Mouse (Mus musculus) heart, postnatal 14 days (tissue): Measurements from ENCODE around the gene Prkag2. TPM values are rescaled to one million over a fixed set of nuclear protein-coding genes. Genes with fewer than 3 reads are reported as not detected.

Experiments used
- DNase-seq, 2 experiments: peaks; one replicate each; pipeline ENCODE4 v3.0.0; 2021 to 2022
- intact Hi-C: fragments of 180-260 bp; cut with DNase I; formaldehyde crosslinking; loops from one replicate; pipeline ENCODE4 v1.15.1; 2025
- total RNA-seq, 2 experiments: library from RNA; stranded (reverse); gene quantifications; 2 replicates each; pipeline ENCODE4 v1.2.3; 2021

The Prkag2 gene
- total RNA-seq, 2 experiments from 2014 or later, result 41.9 to 43.5 TPM

- DNase-seq, result peak; percentile 58 to 67
- intact Hi-C loops, result no loop called here
These were observed 42.0 kb downstream of the Prkag2 start for GRCm38 (mm10) chr5:25058417-25058816.

- no peak for DNase-seq
- intact Hi-C loops, result no loop called here
These were observed 45.2 kb downstream of the Prkag2 start for GRCm38 (mm10) chr5:25055288-25055687.

GRCm38 (mm10) chr5:25053971-25054658 is 46.3 kb downstream of the Prkag2 start:
- intact Hi-C loops, result no loop called here
- DNase-seq, result no peak

GRCm38 (mm10) chr5:25050827-25051226 is 49.6 kb downstream of the Prkag2 start:
- DNase-seq, result no peak
- intact Hi-C loops, result no loop called here

GRCm38 (mm10) chr5:25047670-25048069 is 52.8 kb downstream of the Prkag2 start:
- no peak for DNase-seq
- intact Hi-C loops, result no loop called here

GRCm38 (mm10) chr5:25046762-25047161 is 53.7 kb downstream of the Prkag2 start:
- no peak for DNase-seq

GRCm38 (mm10) chr5:25044007-25044406 is 56.4 kb downstream of the Prkag2 start:
- intact Hi-C loops, result no loop called here

More at GRCm38 (mm10) chr5:25046762-25047161, 53.7 kb downstream of the Prkag2 start:
- intact Hi-C loops, result no loop called here

GRCm38 (mm10) chr5:25041947-25042346 is 58.5 kb downstream of the Prkag2 start:
- intact Hi-C loops, result no loop called here
- no peak for DNase-seq

More at GRCm38 (mm10) chr5:25044007-25044406, 56.4 kb downstream of the Prkag2 start:
- no peak for DNase-seq

GRCm38 (mm10) chr5:25041307-25041706 is 59.1 kb downstream of the Prkag2 start:
- intact Hi-C loops, result no loop called here
- peak; percentile 42 to 48 for DNase-seq

GRCm38 (mm10) chr5:25040903-25041302 is 59.5 kb downstream of the Prkag2 start:
- DNase-seq, result no peak
- intact Hi-C loops, result no loop called here

GRCm38 (mm10) chr5:25038827-25039226 is 61.6 kb downstream of the Prkag2 start:
- intact Hi-C loops, result no loop called here
- no peak for DNase-seq

- DNase-seq, result no peak
- intact Hi-C loops, result no loop called here
These were observed 65.1 kb downstream of the Prkag2 start for GRCm38 (mm10) chr5:25035391-25035790.

- intact Hi-C loops, result no loop called here
- DNase-seq, result no peak
These were observed 69.0 kb downstream of the Prkag2 start for GRCm38 (mm10) chr5:25031456-25031856.

- DNase-seq, result no peak
- intact Hi-C loops, result no loop called here
These were observed 69.4 kb downstream of the Prkag2 start for GRCm38 (mm10) chr5:25031037-25031436.

GRCm38 (mm10) chr5:25030276-25030681 is 70.2 kb downstream of the Prkag2 start:
- intact Hi-C loops, result no loop called here
- DNase-seq, result peak; percentile 29 to 36

GRCm38 (mm10) chr5:25027673-25028072 is 72.8 kb downstream of the Prkag2 start:
- peak in 1 of 2 experiments; percentile 24 for DNase-seq
- intact Hi-C loops, result no loop called here

- peak; percentile 60 for DNase-seq
- intact Hi-C loops, result no loop called here
These were observed 75.0 kb downstream of the Prkag2 start for GRCm38 (mm10) chr5:25025309-25026019.

GRCm38 (mm10) chr5:25022904-25023303 is 77.5 kb downstream of the Prkag2 start:
- peak; percentile 38 to 55 for DNase-seq
- intact Hi-C loops, result no loop called here

- intact Hi-C loops, result no loop called here
- no peak for DNase-seq
These were observed 81.2 kb downstream of the Prkag2 start for GRCm38 (mm10) chr5:25019221-25019620.

- intact Hi-C loops, result loop anchor here (5.0 kb wide), 3 partner anchors 70 to 210 kb away; no protein-coding TSS in a partner anchor
- DNase-seq, result no peak
These were observed 88.3 kb downstream of the Prkag2 start for GRCm38 (mm10) chr5:25012134-25012533.

- DNase-seq, result peak; percentile 86 to 90
- intact Hi-C loops, result loop anchor here (1.0 to 5.0 kb wide), 5 partner anchors 71 to 337 kb away; no protein-coding TSS in a partner anchor
These were observed 89.4 kb downstream of the Prkag2 start for GRCm38 (mm10) chr5:25011019-25011485.
